Mouse (Mus musculus) mouse embryonic stem cell (cell line): Measurements from ENCODE around the gene Kcnj13.

Source experiments
- in situ Hi-C, 2 experiments: fragments of 300-500 bp; cut with MboI; formaldehyde crosslinking; loops; 1 replicate in 1 of 2; 3 replicates in 1 of 2; pipeline ENCODE4 v1.14.3; 2019 to 2020; ENCODE audit warnings: low sequenced_read_pairs in 2 of 2, low pct_unique_long_range_greater_than_20kb in 1 of 2, mixed read lengths in 1 of 2; ENCODE audit not compliant: unreplicated experiment in 1 of 2

Kcnj13 gene

DNA sequence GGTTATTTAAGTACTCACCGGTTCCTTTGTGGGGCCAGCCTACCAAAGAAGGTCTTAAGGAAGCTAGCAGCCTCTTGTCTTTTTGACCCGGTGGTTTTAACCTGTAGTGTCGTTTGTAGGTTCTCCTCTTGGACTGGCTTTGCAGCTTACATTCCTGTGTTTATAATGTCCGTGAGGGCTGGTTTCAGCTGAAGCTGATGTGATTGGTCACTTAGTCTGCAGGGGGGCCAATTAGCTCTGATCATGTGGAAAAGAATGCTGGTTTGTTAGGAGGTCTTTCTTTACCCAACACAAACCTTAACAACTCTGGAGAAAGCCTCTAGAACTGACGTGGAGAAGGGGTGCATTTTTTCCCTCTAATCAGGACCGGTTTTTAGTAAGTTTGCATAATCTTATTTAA is at the start of gene Kcnj13:
Gene Kcnj13, minus strand, starts transcription at position 136 of the 400 bp plus-strand sequence.
- in situ Hi-C loops, result no loop called here

DNA sequence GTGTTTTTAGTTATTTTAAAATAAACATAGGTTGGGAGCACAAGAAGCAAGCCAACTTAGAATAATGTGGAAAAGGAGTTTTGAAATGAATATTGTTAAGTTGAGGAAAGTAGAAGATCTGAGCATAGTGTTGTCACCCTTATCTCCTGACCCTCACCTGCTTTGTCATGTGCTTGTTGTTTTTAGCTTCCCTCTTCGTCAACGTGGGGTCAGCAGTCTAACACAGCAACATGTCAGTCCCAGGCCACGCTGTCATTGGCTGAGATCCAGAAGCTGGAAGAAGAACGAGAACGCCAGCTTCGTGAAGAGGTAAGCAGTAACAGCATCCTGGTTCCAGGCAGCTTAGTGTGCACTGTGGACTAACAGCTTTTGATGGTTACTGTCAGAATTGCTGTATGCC is 42.1 kb upstream of the Kcnj13 start:
- in situ Hi-C loops, result loop anchor here in 1 of 2 experiments (10.0 kb wide), 1 partner anchor 58 kb away; no protein-coding TSS in a partner anchor

DNA sequence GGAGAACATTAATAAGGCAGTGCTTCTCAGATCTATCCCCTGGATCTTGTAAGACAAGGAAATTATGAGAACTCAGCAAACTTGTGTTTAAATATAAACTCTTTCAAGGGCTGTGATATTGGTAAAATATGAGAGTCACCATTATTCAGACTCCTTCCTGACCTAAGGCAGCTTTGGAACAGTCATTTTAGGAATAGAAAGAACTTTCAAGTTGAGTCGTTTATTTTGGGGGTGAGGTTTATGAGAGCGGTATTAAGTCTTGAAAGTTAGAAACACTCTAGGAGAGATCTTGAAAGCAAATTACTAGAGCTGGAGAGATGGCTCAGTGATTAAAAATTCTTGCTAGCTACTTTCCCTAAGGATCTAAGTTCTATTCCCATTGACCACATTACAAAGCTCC is 40.6 kb upstream of the Kcnj13 start:
- in situ Hi-C loops, result loop anchor here in 1 of 2 experiments (10.0 kb wide), 1 partner anchor 60 kb away; no protein-coding TSS in a partner anchor

DNA sequence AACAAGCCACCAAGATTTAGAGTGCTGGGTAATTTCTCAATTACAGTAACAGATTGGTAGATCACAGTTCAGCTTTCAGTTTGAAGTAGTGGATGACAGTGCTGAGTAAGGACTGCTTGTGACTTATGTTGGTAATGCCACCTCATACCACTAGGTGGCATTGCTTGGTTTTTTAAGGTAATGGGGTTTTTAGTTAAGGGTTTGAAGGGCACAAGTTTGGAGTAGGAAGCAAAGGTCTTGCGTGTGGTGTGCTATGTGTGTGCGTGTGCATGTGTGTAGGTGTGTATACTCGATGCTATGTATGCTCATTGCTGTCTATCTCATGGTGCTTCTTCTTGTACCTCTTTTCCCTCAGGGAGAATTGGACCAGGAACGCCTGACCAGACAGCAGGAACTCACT is 24.2 kb upstream of the Kcnj13 start:
- in situ Hi-C loops, result no loop called here

DNA sequence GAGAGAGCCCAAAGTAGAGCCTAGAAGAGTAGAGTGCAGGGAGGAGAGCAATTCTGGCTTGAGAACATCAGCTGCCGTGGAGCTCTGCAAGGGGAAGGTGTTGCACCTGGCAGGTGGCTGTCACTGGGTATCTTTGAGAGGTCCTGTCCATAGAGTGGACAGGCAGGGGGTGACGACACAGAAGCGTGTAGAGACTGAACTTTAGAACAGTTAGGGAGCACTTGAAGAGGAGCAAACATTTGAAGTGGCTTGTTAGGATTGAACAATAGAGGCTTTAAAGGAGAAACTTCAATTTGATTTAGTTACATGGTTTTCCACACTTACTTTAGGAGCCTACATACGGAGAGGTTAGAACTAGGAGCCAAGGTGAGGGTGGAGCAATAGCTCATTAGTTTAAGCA is 14.9 kb upstream of the Kcnj13 start:
- in situ Hi-C loops, result no loop called here

DNA sequence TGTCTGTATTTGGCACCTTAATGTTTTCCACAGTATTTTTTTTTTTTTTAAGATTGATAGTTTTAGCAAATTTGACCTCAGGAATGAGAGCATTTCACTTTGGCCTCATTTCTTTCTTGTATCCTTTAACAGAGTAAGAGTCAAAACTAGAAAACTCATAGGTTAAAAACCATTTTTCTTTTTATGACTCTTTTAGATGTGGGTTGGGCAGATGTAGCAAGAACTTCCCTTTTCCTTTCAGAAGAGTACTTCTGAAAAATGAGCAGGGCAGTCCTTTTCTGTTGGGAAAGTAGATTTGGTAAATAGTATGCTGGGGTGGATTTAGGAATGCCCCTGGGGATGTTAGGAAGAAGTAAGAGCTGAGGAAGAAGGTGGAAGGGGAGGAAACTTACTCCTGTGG is 11.5 kb upstream of the Kcnj13 start:
- in situ Hi-C loops, result no loop called here

DNA sequence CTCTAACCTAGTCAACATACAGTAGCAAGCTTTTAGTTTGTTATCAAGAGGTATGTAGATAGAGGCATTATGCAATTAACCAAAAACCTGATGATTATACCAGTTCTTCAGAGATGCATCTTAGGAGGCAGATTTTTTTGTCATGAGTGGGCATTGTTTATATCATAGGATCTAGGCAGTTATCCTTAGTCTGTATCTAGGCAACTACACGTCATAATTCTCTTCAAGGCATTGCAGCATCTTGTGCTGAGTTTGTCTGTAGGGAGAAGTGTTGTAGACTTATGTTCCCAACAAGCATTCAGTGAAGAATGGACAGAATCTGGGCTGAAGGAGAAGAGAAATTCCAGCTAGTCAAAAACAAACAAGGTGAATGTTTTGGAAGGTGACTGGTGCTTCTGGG is 10.2 kb upstream of the Kcnj13 start:
- in situ Hi-C loops, result no loop called here

DNA sequence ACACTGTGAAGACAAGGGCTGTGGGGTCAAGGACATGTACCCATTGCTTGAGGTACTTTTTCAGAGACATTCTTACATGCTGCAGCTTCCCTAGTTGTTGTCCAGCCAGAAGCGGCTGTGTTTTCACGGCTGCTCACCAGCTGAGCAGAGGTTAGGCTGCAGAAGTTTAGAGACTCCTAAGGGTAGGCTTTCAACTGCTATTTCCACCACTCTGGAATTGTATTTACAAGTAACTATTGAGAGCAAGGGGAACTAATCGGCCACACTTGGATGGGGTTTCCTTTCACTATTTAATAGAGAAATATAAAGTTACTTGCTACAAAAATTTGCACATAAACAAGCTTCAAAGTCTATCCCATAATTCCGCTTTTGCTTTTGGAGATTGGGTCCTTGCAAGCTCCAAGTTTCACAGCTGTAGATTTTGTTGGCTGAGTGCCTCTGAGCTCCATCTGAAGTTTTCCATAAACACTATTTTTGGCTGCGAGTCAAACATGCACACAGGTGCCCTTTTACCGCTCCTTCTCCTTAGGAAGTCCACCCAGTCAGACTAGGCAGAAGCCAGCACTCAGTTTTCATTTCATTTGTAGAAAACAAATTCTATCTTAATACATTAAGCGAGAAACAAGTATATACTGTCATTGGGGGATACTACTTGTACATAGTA is 2.5 kb upstream of the Kcnj13 start:
- in situ Hi-C loops, result no loop called here

DNA sequence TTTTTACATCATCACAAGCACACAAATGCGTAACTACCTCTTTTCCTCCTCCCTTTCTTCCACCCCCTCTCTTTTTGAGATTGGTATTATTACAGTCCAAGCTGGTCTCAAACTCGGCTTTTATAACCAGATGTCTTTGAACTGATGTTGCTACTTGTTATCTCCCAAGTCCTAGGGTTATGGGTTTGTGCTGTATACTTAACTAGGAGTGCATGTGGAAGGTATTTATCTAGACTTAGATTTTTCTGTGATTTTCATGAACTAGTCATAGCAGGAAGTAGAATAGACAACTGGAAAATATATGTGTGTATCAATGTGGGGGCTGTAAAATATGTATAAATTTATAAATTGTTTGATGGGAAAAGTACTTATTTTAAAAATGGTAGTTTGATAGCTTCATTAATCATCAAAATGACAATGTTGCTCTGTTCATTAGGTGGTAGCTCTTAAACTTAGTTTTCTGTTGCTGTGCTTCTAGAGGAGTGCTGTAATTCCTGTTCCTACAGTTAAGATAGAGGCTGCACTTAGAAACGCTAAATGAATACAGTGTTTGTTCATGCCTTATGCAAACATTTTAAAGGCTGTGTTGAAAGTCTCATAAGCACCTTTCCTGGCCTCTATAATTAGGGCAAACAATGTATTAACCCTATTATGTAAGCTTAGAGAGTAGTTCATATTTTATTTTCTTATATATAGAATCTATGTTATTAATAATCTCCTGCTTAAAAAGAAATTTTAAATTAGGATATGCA is 909 bp downstream of the Kcnj13 start:
- in situ Hi-C loops, result no loop called here

DNA sequence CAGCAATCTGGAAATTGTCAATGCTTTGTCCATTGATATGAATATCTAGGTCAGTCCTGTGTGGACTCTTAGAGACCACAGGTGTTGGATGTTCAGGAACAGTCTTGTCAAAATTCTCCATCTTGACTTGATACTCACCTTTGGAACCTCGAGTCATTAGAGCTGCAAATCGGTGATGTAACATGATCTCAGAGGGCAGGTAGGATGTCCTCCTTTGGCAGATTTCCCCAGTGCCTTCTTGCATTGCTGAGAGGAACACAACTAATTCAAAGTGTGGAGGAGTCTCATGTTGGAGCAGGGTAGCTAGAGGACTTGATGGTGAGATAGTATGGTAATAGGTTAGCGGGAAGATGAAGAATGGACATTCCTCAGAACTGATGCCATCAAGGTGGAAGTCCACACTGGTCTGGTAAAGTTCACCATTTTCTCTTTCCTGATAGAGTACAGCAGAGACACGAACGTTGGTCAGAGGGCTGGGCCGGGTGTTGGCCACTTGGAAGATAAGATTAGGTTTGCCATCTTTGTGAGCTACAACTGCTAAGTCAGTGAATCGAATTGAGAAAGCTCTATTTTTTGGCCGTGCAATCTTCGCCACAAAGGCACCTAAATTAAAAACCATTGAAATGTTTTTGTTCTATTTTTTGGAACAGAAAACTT is 8.0 kb downstream of the Kcnj13 start:
- in situ Hi-C loops, result no loop called here

DNA sequence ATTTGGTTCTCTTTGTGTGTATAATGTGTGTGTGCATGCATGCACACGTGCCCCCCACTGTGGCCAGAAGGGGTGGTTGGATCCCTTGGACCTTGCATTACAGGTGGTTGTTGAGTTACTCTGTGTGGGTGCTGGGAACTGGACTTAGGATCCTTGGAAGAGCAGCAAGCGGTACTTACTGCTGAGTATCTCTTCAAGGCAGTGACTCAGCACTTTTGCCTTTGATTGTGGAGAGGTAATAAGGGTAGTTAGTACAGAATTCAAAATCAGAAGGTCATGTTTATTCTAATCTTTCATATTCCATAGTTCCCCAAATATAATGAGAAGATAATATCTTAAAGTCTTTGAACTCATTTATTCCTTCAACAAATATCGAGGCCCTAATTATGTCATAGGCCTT is 13.4 kb downstream of the Kcnj13 start:
- in situ Hi-C loops, result no loop called here

DNA sequence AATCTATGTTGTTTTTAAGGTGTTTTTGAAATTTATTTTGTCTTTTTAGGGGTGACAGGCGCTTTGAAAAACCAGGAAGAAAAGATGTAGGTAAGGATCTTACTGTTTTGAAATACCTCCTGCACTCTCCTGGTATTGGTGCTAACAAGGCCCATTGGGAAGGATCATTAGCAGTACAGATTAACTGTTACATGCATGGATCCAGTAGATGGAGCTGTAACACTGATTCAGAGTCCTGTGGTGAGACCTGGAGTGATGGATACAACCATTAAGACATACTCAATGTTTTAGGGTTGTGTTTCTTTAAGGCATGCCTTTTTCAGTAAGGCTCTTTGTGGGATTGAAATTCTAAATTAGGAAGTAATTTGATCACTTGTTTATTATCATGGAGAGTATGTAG is 14.6 kb downstream of the Kcnj13 start:
- in situ Hi-C loops, result no loop called here

DNA sequence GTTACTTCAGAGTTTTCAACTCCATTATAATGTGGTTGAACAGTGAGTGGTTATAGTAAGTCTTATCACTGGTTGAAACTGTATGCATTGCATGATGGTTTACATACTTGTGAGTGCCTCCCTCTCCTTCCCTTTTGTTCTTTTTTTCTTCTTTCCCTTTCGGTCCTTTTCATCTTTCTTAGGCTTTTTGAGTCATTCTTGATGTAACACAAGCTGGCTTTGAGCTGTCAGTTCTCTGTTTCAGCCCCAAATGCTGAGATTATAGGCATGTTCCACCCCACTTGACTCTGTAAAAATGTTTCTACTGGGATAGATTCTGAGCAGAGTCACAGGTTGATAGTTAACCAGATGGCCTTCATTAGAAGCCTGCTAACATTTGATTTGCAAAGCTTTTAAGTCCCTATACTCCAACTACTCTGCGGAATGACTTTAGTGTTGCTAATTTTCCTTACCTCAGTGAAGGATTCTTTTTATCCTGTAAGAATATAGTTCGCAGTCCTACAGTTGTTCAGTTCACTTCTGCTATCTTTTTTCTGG is 16.4 kb downstream of the Kcnj13 start:
- in situ Hi-C loops, result no loop called here

DNA sequence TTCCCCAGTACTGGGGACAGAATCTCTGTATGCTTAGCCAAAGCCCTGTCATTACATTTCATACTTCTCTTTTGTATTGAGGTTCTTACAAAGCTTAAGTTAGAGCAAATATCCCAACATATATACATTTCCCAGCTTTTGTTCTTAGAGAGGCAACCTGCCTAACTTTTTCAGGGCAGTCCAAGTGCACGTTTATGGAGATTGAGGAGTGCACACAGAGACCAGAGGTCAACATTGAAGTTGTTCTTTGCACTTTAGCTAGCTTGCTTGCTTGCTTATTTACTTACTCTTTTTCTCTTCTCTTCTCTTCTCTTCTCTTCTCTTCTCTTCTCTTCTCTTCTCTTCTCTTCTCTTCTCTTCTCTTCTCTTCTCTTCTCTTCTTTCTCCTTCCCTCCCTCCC is 34.3 kb downstream of the Kcnj13 start:
- in situ Hi-C loops, result no loop called here

DNA sequence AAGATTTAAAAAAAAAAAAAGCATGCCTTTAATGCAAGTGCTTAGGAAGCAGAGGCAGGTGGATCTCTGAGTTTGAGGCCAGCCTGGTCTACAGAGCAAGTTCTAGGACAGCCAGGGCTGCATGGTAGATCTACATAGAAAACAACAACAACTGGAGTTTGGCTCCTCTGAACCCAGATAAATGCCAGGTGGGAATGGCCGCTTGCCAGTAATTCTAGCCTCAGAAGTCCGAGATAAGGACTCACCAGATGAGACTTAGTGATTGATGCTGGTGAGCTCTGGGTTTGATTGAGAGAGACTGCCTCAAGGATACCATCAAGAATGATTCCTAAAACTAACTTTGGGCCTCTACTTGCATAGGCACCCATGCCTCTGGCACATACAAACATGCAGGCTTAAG is 44.0 kb downstream of the Kcnj13 start:
- in situ Hi-C loops, result no loop called here
